Mouse (Mus musculus) heart, embryonic 11.5 days (tissue): Measurements from ENCODE around the gene Gnaq. TPM values are rescaled to one million over a fixed set of nuclear protein-coding genes. Genes with fewer than 3 reads are reported as not detected.

Source experiments
- ATAC-seq: fragments of 200-750 bp; cut with Nextera tagmentation; replicated peaks from 2 replicates; pipeline ENCODE4 v1.8.0; 2017; ENCODE audit warnings: moderate library complexity; ENCODE audit not compliant: insufficient number of reproducible peaks, low FRiP score, low TSS enrichment
- H3K27ac ChIP-seq: fragments of 300-500 bp; sonication (generic); 2 replicates; pipeline ENCODE4 v1.5.1; 2014; ENCODE audit warnings: mild to moderate bottlenecking, low read depth, low read length
- H3K27me3 ChIP-seq: fragments of 300-500 bp; sonication (generic); 2 replicates; pipeline ENCODE4 v1.6.1; 2014; ENCODE audit warnings: mild to moderate bottlenecking, low read length, mixed read lengths; ENCODE audit not compliant: control insufficient read depth, insufficient read depth
- H3K36me3 ChIP-seq: fragments of 300-500 bp; sonication (generic); 2 replicates; pipeline ENCODE4 v1.6.1; 2014; ENCODE audit warnings: mild to moderate bottlenecking, low read length, moderate library complexity, mixed read lengths; ENCODE audit not compliant: control insufficient read depth, insufficient read depth
- H3K4me1 ChIP-seq: fragments of 300-500 bp; sonication (generic); 2 replicates; pipeline ENCODE4 v1.6.1; 2014; ENCODE audit warnings: low read length; ENCODE audit not compliant: control insufficient read depth, insufficient read depth
- H3K4me2 ChIP-seq: fragments of 300-500 bp; sonication (generic); 2 replicates; pipeline ENCODE4 v1.6.1; 2014; ENCODE audit warnings: mild to moderate bottlenecking, moderate library complexity
- H3K4me3 ChIP-seq: fragments of 300-500 bp; sonication (generic); 2 replicates; pipeline ENCODE4 v1.5.1; 2014; ENCODE audit warnings: low read depth, low read length
- H3K9ac ChIP-seq: fragments of 300-500 bp; sonication (generic); 2 replicates; pipeline ENCODE4 v1.6.1; 2014; ENCODE audit warnings: mild to moderate bottlenecking, low read depth, low read length, moderate library complexity
- H3K9me3 ChIP-seq: fragments of 300-500 bp; sonication (generic); replicated peaks from 2 replicates; pipeline ENCODE4 v1.6.1; 2016; ENCODE audit warnings: low read length; ENCODE audit not compliant: control insufficient read depth
- WGBS: fragments of 180-500 bp; shearing (Covaris S2); extraction: QIAGEN DNeasy Blood & Tissue Kit; methylation state at CpG from one replicate; pipeline ENCODE4 v1.1.7; 2014; ENCODE audit not compliant: insufficient replicate concordance; 5-methylcytosine and 5-hydroxymethylcytosine counted together
- polyA plus RNA-seq: library from polyadenylated mRNA; unstranded; fragments of >200 nt; fragmentation: Nextera tagmentation; extraction: Ambion mirVana; gene quantifications from 2 replicates; pipeline ENCODE4 v1.2.1, GENCODE M21; 2014

Gene Gnaq
- polyA plus RNA-seq, 1 experiment from 2014 or later, result 9.2 TPM

DNA sequence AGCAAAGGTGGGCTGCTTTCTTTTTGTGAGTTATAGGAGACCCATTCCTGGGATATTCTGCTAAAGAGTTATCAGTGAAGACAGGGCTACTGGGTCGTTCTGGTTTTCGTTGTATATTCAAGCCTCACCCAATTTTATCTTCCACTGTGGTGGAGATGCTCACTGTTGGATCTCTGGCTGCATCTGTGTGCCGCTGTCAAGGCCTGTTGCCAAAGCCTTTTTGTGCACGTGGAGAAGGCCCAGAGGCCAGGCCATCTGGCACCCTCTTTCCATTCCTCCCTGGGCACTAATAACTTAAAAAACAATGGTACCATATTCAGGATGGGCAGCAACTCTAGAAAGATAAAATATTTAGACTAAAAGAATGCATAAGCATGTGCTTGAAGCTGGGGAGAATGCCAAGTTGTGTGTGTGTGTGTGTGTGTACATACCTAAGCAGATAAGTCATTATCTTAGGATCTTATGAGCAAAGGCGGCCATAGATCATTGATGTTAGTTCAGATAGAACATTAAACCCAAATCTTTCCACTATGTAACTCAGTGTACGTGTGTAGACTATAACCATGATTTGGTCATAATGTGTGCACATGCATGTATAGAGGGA is 257.7 kb downstream of the Gnaq start:
- Histone ChIP-seq H3K9me3 (no peaks in the 10 kb centered on the region), H3K4me1 (no peaks in the 10 kb centered on the region), H3K27me3 (no peaks in the 10 kb centered on the region), H3K27ac (no peak overlapping the region), H3K4me3 (no peak overlapping the region), H3K4me2 (no peak overlapping the region), H3K9ac (no peak overlapping the region), H3K36me3 (no peaks in the 10 kb centered on the region)
- 81% methylated on average over 6 of the region's 6 CpGs for WGBS
- ATAC-seq, result no peak

- Histone ChIP-seq H3K4me2 (no peak overlapping the region), H3K27ac (no peak overlapping the region), H3K27me3 (no peaks in the 10 kb centered on the region), H3K4me1 (no peaks in the 10 kb centered on the region), H3K9me3 (no peaks in the 10 kb centered on the region), H3K36me3 (no peaks in the 10 kb centered on the region), H3K4me3 (no peak overlapping the region), H3K9ac (no peak overlapping the region)
- WGBS, result 68% methylated on average over 5 of the region's 5 CpGs
- no peak for ATAC-seq
Observed at GRCm38 (mm10) chr19:16394381-16394780, 261.8 kb downstream of the Gnaq start.

DNA sequence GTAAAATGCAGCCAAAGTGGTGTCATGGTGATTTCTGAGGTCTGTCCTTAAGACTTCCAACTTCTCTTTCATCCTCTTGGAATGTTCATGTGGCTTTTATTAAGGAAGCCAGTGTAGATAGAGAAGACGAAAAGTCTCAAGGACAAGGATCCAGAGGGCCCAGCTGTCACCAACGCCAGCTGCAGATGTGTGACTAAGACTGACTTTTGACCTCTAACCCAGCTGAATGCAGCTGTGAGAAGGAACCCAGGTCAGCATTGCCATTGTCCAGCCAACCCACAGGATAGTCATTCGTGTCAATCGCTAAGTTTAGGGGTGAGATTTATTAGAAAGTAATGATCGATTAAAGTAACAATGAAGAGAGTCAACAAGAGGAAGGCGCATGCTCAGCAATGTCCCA is 270.5 kb downstream of the Gnaq start:
- 67% methylated on average over 6 of the region's 6 CpGs for WGBS

DNA sequence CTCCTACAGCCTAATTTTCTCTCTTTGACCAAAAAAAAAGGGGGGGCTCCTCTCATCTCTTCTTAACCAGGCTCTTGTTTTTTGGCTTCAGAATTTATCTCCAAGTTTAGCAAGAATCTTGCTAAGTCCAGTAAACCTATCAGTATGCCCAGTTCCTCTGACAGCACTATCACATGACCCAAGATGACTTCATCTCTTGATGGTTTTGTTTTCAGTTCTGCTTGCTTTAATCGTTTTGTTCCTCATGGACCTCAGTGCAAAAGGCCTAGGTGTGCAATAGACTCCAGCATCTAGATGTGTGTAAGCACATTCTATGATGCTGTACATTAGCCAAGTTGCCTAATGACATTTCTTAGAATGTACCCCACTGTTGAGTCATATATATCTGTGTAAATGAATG is 275.1 kb downstream of the Gnaq start:
- H3K27me3 ChIP-seq, result no peaks in the 10 kb centered on the region
- H3K4me1 ChIP-seq, result no peaks in the 10 kb centered on the region
- H3K9ac ChIP-seq, result no peak overlapping the region
- ATAC-seq, result no peak
- no peak overlapping the region for H3K4me2 ChIP-seq
- 67% methylated on average over 1 of the region's 1 CpGs for WGBS
- no peaks in the 10 kb centered on the region for H3K9me3 ChIP-seq
- H3K4me3 ChIP-seq, result no peak overlapping the region
- no peak overlapping the region for H3K27ac ChIP-seq
- no peaks in the 10 kb centered on the region for H3K36me3 ChIP-seq

More for the DNA sequence above, 270.5 kb downstream of the Gnaq start:
- ATAC-seq, result no peak
- H3K9ac ChIP-seq, result no peak overlapping the region
- no peak overlapping the region for H3K4me3 ChIP-seq
- H3K36me3 ChIP-seq, result no peaks in the 10 kb centered on the region
- no peak overlapping the region for H3K4me2 ChIP-seq
- H3K9me3 ChIP-seq, result no peaks in the 10 kb centered on the region
- no peaks in the 10 kb centered on the region for H3K4me1 ChIP-seq
- H3K27me3 ChIP-seq, result no peaks in the 10 kb centered on the region
- H3K27ac ChIP-seq, result no peak overlapping the region

GRCm38 (mm10) chr19:16411302-16411701 is 278.7 kb downstream of the Gnaq start:
- Histone ChIP-seq H3K4me2 (no peak overlapping the region), H3K27me3 (no peaks in the 10 kb centered on the region), H3K9me3 (no peaks in the 10 kb centered on the region), H3K4me1 (no peaks in the 10 kb centered on the region), H3K36me3 (no peaks in the 10 kb centered on the region), H3K27ac (no peak overlapping the region), H3K4me3 (no peak overlapping the region), H3K9ac (no peak overlapping the region)
- no peak for ATAC-seq

GRCm38 (mm10) chr19:16418086-16418663 is 285.5 kb downstream of the Gnaq start:
- H3K9me3 ChIP-seq, result no peaks in the 10 kb centered on the region
- ATAC-seq, result no peak
- H3K36me3 ChIP-seq, result no peaks in the 10 kb centered on the region
- WGBS, result 76% methylated on average over 5 of the region's 5 CpGs
- H3K4me3 ChIP-seq, result no peak overlapping the region
- no peak overlapping the region for H3K27ac ChIP-seq
- H3K4me1 ChIP-seq, result no peaks in the 10 kb centered on the region
- H3K9ac ChIP-seq, result no peak overlapping the region
- no peak overlapping the region for H3K4me2 ChIP-seq
- no peaks in the 10 kb centered on the region for H3K27me3 ChIP-seq

GRCm38 (mm10) chr19:16425596-16425995 is 293.0 kb downstream of the Gnaq start:
- no peaks in the 10 kb centered on the region for H3K4me1 ChIP-seq
- ATAC-seq, result no peak
- H3K4me3 ChIP-seq, result no peak overlapping the region
- H3K27me3 ChIP-seq, result no peaks in the 10 kb centered on the region
- H3K4me2 ChIP-seq, result no peak overlapping the region
- H3K9ac ChIP-seq, result no peak overlapping the region
- peaks cover 8% of the 10 kb centered on the region; the same call in 1 of the 2 replicates for H3K9me3 ChIP-seq
- H3K36me3 ChIP-seq, result no peaks in the 10 kb centered on the region
- no peak overlapping the region for H3K27ac ChIP-seq
- WGBS, result 76% methylated on average over 2 of the region's 2 CpGs

DNA sequence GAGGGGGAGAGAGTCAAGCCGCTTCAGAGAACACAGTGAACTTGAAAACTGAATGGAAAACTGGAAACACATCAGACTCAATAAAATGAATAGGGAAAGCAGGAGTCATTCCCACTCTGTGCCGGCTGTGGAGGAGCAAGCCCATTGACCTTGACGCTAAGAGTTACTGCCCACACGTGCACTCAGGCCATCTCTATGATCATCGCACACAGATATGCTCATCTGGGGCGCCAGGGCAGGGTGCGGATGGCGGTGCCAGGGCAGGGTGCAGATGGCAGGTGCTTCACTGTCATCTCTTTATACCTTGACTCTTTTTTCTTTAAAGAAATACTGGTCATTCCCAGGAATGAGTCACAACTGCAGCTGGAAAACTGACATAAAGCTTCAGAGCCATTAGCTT is 298.7 kb downstream of the Gnaq start:
- WGBS, result 79% methylated on average over 8 of the region's 8 CpGs
- H3K36me3 ChIP-seq, result no peaks in the 10 kb centered on the region
- H3K27me3 ChIP-seq, result peaks cover 3% of the 10 kb centered on the region
- H3K4me1 ChIP-seq, result peaks cover 9% of the 10 kb centered on the region
- no peak overlapping the region for H3K27ac ChIP-seq
- H3K9ac ChIP-seq, result no peak overlapping the region
- no peak overlapping the region for H3K4me2 ChIP-seq
- ATAC-seq, result no peak
- H3K4me3 ChIP-seq, result no peak overlapping the region
- H3K9me3 ChIP-seq, result peaks cover 8% of the 10 kb centered on the region; the same call in 1 of the 2 replicates

GRCm38 (mm10) chr19:16434879-16435278 is 302.2 kb downstream of the Gnaq start:
- Histone ChIP-seq H3K36me3 (no peaks in the 10 kb centered on the region), H3K9me3 (no peaks in the 10 kb centered on the region), H3K27me3 (peaks cover 14% of the 10 kb centered on the region), H3K27ac (no peak overlapping the region), H3K4me2 (peak overlapping the region; percentile 93), H3K9ac (no peak overlapping the region), H3K4me1 (peaks cover 19% of the 10 kb centered on the region), H3K4me3 (peak overlapping the region; percentile 46)
- WGBS, result 22% methylated on average over 9 of the region's 9 CpGs
- ATAC-seq, result no peak
